Mouse (Mus musculus): ENCODE measurements around the gene Dpyd.
A peak's percentile ranks its signal among the peaks of the same experiment; 100 is the strongest.

Dpyd gene

DNA sequence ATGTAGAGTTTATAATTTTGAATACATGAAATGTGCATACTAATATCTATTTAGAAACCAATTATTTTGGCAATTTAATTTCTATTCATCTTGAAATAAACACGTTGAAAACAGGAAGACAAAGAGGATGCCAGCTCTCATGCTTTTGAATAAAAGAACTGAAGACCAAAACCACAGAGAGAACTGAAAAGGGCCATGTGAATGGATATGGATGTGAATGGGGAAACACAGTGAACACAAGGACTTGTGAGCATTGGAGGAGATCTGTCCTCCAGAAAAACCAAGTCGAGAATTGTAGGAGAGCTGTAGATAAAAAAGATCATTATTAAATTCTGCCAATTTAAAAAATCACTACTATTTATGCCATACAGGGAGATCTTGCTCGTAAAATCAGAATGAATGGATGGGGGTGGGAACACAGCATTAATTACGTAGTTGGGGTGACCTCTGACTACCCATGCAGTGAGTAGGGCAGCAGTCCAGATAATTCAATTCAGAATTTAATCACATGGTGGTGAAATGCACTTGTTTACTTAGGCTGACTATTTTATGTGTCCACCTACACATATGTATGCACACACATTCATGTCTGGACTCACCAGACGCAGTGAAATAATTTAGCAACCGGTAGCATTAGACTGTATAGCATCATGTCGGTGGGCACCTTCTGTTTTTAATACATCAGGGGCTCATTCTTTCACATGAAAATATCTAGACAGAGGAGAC lies 114.3 kb downstream of the Dpyd start:
- DNase-seq (ENCODE audit: low read depth, low spot score) = no peak

DNA sequence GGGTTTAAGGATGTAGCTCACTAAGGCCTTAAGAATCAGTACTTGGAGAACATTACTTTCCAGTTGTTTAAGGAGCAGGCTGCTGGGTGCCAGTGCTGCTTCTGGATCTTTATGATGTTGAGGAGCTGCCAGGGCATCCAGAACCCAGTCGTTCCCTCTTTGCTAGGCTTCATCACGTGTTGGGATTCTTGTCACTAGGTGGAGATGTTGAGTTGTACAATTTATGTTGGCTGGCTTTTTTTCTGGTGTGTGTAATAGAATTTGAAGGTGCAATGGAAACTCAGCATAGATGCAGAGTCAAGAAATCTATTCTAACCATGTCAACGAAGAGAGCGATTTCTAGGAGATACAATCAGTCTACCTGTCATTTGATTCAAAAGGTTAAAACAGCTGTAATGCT lies 118.9 kb downstream of the Dpyd start:
- DNase-seq (ENCODE audit: low read depth, low spot score) = peak; percentile 32

DNA sequence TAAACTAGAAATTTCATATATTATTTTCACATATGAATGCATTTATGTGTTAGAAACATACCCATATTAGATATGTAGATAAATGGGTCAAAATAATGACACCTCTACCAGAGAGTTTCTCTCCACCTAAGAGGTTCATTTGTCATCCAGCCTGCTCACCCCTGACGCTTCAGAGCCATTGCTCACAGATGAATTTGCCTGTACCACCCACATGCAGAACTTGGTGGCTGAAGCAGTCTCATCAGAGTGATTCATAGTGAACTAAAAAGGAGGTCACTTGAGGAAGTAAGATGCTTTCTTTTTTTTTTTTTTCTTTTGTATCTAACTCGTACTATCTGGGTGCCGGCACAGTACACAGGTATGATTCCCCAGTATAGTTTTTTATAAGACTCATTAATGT lies 188.3 kb downstream of the Dpyd start:
- no peak for DNase-seq (ENCODE audit: low read depth, low spot score)

DNA sequence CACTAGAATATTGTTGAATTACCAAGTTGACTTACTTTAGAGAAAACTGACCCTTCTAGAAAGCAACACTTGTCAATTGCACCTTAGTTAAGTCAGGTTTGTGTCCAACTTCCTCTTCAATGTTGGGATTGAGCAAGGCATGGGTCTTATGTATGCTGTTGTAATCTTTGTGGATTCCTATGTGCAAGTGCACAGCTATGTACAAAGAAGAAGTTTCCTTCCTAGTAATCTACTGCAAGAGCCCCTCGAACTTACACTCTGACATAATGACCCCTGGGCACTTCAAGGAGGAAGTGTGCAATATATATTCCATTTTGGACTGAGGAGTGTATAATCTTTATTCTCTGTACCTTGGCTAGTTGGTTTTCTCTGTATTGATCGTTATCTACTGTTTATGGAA lies 191.7 kb downstream of the Dpyd start:
- no peak for DNase-seq (ENCODE audit: low read depth, low spot score)

DNA sequence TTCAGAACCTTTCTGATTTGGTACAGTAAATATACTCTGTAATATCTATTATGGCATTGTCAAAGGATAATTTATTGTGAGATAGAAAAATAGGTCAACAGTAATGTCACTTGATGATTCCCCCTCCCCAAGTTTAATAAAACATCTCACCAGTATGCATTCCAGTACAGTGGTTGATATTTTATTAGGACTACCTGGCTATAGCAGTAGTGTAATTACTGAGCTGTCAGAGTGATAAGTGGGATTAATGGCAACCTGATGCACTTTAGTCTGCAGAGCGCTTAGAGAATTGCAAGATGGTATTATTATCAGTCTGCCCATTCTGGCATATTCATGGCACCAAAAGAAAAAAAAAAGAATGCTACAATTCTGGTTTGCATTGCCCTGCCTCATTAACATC lies 194.2 kb downstream of the Dpyd start:
- DNase-seq (ENCODE audit: low read depth, low spot score) = no peak

DNA sequence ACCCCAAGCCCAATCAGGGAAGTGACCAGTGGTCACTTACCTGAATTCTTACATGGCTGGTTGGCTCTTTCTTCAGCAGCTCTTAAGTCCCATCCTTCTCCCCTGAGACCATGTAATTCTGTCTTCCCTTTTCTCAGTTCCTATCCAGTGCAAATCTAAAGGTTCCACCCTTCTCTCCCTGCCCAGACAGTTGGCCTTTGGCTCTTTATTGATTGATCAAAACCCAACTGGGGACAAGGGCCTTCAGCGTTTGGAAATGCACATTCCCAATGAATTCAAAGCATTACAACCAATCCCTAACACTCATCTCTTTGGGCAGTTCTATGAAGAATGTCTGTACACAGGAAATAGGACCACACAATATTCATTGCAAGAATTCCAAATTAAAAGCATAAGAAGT lies 251.0 kb downstream of the Dpyd start:
- no peak for DNase-seq (ENCODE audit: low read depth, low spot score)

DNA sequence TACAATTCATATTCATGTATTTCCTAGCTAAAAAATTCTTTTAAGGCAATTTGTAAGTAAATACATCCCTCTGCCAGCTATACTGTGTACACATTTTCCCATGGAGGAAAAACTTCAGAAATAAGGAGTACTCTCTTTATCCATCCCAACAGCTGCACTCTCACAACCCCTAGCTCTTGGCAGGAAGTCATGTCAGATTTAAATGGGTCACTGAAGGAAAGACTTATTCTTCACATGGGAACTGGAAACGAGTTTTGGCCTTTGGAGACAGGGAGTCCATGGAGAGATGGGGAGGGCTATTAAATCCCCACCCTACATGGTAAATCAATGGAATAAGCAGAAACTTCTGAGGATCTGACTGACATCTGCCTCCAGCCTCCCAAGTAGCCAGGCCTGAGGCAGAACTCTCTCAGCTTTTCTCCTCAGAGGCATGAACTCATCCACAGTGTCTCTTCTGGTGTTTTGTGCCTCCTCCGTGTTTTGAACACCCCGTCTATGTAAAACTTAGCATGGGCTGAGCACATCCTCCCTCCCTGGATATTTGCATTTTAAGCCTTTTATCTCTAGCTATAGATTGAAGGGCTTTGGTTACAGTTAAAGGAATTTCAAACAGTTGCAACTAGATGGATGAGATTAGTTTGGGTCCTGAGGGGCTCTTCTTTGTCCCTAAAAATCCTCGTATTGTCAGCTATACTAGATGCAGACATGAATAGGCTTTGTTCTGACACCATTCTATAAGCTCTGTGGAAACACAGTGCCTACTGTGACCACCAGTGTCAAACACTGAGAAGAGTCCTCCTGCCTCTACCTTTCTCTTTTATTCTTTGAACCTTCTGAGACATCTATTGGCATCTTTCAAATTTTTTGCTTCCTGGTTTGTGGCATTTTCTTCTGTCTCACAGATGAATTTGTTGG lies 288.9 kb downstream of the Dpyd start:
- no peak for DNase-seq (ENCODE audit: low read depth, low spot score)

DNA sequence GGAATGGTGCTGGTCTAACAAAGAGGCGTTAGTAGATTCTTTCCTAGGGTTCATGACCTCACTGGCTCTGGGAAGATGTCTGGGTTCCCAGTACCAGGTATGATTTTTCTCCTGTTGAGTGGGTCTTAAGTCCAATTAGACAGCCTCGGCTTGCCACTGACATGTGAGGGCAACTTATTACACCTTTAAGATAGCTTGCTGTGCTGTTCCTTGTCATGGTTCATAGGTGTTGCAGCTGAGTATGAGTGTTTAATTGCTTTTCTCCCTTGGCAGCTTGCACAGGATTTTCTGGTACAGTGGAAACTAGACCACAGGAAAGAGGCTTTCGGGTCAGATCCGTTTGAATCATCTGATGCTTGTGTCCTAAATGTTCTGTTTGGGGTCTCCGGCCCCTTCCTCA lies 290.8 kb downstream of the Dpyd start:
- no peak for DNase-seq (ENCODE audit: low read depth, low spot score)

DNA sequence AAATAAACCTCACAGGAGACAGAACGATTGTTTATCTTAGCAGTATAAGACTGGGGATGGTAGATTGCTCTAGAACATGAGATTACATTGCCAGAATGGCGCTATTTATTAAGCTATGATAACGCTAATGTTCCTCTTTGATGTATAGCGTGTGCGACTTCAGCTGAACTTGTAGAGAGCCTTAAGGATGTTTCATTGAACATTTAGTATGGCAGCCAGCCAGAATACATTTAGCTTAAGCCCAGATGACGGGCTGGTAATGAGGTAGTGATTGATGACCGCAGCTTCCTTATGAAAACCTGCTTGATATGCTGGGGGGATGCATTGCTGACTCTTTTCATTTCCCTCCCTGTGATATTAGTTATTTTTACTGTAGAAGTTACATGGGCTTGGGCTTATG lies 293.5 kb downstream of the Dpyd start:
- DNase-seq (ENCODE audit: low read depth, low spot score) = no peak

DNA sequence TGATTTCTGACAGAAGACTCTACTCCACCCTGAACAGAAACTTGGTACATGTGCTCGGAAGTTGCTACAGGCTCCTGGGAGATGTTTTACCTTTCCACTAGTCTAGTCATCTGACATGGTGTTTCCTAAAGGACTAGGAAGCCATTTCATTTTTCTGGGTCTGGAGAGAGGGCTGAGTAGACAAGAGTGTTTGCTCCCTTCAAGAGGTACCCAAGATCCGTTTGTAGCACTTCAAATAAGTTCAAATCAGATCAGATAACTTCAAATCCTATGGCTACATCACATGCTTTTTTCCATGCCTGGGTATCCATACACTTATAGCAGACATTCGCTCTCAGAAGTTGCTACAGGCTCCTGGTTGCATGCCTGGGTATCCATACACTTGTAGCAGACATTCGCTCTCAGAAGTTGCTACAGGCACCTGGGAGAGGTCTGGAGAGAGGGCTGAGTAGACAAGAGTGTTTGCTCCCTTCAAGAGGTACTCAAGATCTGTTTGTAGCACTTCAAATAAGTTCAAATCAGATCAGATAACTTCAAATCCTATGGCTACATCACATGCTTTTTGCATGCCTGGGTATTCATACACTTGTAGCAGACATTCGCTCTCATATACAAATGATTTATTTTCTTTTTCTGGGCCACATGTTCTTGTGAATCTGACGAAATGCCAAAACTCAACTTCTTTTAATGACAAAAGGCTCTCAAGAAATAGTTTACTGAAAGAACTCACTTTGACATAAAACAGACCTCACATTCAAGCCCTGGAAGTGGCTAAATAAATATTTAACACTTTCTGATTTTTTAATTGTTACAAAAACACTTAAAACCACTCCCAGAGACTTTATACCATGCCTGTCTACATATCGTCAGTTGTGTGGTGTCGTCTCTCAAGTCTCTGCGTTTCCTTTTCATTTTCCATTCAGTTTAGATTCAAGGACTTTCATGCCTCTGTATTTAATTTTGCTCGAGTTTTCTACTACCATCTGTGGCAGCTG lies 307.5 kb downstream of the Dpyd start:
- DNase-seq (ENCODE audit: low read depth, low spot score) = no peak

DNA sequence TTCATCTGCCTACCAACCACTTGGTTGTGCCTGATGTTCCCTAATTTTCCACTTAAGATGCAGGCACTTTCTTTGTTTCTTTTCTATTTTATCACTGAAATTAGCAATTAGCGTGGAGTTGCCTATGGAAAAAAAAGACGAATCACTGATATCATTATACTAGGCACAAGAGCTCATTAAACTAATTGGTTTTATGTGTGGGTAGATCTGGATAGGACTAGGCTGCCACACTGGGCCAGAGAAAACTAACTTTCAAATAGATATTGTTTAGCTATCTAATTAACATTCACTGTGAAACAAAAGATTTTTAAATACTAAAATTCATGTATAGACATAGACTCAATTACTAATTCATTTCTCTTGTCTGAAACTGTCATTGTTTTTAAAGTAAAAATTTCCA lies 313.9 kb downstream of the Dpyd start:
- DNase-seq (ENCODE audit: low read depth, low spot score) = no peak

DNA sequence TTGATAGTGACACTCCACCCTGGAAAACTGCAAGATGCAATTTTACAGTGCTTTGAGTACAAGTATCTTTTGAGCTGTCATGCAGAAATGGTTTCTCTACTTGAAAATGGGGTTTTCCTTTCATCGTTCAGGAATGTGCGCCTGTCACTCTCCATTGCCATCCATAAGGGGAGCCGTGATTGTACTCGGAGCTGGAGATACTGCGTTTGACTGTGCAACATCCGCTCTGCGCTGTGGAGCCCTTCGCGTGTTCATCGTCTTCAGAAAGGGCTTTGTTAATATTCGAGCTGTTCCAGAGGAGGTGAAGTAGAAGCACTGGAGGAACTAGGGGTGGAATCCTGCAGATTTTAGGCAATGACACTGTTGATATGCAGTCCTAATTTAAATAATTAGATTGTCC lies 337.1 kb downstream of the Dpyd start:
- no peak for DNase-seq (ENCODE audit: low read depth, low spot score)

DNA sequence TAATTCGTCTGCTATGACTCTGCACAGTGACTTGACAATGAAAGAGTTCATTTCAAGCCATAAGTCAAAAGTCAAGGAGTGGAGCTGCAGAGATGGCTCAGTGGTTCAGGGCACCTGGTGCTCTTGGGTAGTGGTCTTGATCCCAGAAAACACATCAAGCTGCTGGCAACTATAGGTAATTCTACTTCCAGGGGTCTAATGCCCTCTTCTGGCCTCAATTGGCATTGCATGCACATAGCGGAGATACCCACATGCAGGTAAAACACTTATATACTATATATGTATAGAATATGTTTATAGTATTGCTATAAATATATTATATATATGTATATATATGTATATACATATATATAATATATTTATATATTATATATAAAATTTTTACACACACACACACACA lies 429.4 kb downstream of the Dpyd start:
- DNase-seq (ENCODE audit: low read depth, low spot score) = peak; percentile 55

DNA sequence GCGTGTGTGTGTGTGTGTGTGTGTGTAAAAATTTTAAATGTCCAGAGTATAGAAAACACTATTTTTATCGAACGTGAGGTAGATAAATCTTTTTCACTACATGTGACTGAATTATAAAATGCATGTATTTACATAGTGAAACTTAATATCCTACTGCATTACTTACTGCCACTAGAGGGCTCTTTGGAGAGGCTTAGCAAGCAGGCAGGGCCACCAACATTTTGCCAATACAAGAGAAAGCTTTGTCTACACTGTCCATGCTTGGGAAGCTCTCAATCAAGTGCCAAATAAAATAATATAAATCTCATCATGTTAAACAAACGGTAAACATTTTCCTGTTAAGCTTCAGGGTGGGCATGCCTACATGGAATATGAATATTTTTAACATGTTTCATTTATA lies 429.9 kb downstream of the Dpyd start:
- peak; percentile 7 for DNase-seq (ENCODE audit: low read depth, low spot score)

DNA sequence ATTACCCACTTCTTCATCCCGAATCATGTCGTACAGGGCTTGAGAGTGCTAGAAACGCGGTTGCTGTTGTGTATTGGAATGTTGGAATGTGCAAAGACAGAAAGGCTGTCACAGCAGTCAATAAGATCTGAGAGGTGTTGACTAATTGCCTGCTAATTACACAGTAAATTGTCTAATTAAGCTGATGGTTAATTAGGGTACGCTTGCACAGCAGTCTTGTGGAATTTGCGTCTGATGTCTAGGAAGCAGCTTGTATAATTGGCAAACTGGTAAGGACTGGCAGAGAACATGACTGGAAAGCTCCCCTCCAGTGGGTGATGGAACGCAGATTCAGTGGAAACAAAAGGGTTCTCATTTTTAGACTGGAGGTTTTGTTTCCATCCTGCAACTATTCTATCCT lies 459.3 kb downstream of the Dpyd start:
- no peak for DNase-seq (ENCODE audit: low read depth, low spot score)

DNA sequence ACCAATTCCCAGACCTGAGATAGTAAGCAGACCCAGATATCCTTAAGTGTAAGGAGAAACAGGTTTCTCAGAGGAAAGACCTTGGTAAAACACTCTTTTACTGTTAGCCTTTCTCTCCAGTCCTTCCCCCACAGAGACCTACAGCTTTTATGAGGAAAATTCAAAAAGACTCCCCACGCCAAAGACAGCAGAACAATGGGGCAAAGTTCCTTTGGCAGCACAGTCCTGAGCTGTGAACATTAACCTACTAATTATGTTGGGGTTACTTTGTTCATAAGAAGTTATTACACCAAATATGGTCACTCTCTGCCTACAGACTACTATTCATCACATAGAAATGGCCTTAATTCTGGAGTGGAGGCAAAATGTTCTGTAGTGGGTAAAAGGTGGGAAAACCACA lies 480.7 kb downstream of the Dpyd start:
- DNase-seq (ENCODE audit: low read depth, low spot score) = no peak

DNA sequence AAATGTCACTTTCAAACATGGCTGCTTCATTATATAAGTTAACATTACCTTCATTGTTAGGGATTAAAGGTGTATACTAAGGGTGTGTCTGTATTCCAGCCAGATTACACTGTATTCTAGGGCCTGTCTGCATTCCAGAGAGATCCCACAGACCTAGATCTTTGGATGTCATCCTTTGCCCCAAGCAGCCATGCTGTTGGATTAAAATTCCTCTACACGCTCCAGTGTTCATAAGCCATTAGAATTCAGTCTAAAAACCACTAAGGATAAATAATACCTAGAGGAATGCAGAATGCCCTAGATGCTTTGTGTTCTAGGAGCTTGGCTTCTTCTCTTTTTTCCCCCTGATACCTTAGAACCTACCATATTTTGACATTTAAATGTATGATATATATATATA lies 494.2 kb downstream of the Dpyd start:
- no peak for DNase-seq (ENCODE audit: low read depth, low spot score)

DNA sequence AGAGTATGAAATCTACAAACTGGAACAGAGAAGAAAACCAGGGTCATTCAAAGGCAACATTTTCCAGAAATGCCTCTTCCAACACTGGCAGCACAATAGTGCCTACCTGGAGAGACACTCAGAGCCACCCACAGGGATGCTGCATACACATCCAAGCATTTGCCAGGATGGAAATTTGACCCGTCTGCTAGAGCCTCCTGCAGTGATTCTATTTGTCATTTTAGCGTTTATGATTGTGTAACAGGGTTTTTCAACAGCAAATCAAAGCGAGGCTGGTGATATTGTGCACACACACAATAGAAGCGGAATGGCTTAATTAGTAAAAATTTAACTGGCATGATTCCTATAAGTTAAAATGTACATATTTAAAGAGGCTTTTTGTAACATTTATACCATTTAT lies 501.3 kb downstream of the Dpyd start:
- no peak for DNase-seq (ENCODE audit: low read depth, low spot score)

DNA sequence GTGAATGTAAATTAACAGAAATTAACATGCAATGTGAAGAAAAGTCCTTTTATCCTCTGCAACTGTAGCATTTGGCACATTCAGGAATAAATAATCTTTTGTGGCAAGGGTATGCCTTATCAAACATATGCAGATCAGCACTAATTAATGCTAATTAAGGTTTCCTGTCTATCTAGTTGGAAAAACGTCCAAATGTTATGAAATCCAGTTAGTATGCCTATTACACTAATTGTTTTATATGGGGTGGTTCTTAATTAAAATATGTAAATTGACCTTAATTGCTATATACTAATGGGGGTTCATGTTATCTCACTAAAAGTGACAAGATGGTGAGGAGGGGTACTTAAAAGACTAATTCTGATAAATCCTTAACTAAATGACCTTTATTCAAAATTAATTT lies 501.7 kb downstream of the Dpyd start:
- DNase-seq (ENCODE audit: low read depth, low spot score) = no peak

DNA sequence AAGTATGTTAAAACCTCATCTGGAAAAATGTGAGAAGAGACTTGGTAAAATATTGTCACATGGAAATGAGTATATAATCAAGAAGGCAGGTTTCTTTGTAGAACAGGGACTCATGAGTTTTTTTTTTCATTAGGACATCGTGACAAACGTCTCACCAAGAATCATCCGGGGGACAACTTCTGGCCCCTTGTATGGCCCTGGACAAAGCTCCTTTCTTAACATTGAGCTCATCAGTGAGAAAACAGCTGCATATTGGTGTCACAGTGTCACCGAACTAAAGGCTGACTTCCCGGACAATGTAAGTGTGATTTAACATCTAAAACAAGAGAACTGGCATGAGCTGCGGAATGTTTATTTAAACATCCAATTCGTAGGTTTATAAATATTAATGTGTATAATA lies 502.8 kb downstream of the Dpyd start:
- DNase-seq (ENCODE audit: low read depth, low spot score) = no peak

DNA sequence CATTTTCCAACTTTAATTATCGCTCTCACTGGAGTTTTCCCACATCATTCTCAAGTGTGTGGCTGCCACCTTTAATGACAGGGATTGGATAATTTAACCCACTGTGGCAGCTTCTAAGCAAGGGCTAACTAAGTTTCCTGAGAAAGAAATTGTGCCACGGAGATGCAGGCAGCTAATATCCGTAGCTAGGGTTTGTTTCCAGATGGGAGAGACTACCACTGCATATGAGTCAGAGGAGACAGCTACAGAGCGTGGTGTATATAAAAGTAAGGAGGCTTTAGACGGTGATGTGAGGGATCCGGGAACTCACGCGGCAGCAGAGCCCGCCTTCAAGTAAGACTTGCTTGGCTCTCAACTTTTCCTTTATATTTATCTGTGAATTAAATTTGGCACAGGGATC lies 505.3 kb downstream of the Dpyd start:
- no peak for DNase-seq (ENCODE audit: low read depth, low spot score)

DNA sequence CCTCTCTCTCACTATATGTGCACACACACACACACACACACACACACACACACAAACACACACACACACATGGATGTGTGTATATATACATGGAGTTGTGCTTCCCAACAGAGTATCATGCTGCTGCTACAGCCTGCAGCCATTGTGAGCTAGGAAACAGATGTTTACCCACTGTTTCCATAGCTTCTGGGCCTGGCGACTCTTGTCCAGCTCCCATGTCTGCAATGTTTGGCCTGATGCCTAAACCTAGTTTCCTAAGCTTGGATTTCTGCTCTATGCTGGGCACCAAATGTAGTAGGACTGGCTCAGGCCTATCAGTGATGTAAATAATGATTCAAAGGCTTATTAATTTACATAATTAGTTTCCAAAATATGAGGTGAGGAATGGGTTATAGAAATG lies 524.7 kb downstream of the Dpyd start:
- DNase-seq (ENCODE audit: low read depth, low spot score) = no peak

Data from ES-CJ7 (cell line).